Mouse (Mus musculus) kidney, postnatal 14 days (tissue): ENCODE measurements at regions not wholly inside any gene's neighbourhood (a gene's known extent, or its start where the extent isn't known, plus 50 kb on each side); places are given as distances from the start of the nearest gene placed in this dataset.
"Not testable (repeated sequence)": the region's sequence is repeated elsewhere in the genome, so short reads cannot be mapped to it uniquely, and the experiment has no call there.

ENCODE experiments used
- DNase-seq: peaks from one replicate; pipeline ENCODE4 v3.0.0; 2022; ENCODE audit warnings: mixed read lengths

DNA sequence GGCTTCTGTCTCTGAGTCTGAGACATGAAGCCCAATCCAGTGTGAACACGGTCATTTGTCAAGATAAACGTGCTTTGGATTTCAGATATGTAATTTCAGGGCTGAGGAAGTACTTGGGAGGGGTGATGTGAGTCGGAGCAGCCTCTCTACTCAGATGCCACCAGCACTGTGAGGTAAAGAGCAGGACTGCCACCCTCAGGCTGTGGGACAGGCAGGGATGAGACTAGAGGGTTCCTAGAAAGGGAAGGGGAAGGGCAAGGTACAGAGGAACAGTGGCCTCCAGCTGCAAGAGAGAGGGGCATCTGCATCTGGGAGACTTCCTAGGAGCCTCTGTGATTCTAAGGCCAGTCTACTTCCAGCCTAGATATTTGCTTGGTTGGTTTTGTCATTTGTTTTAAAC is 78.7 kb upstream of the Csrp2 start:
- peak; percentile 4 for DNase-seq

GRCm38 (mm10) chr10:110841670-110842069 is 77.9 kb upstream of the Csrp2 start:
- DNase-seq = no peak

DNA sequence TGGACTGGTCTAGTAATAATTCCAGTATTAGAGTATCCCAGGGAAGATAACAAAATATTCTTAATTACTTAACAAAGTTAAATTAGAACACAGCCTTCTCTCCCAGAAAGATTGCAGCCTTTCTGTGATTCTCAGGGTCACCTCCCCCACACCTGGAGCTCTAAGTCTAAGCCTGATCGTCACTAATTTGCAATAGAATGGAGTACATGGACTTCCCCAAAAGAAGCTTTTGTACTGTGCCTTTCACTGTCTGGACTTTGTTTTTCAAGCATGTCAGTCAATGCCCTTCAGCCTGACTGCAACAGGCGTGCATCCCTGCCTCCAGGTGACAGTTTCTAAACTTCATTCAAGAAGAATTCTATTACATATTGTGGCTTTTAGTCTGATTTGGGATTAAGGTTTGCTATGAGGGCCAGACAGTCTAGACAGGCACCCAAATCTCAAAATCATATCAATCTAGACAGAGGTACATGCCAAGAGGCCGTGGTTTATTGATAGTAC is 64.9 kb upstream of the Csrp2 start:
- DNase-seq = not testable (repeated sequence)

DNA sequence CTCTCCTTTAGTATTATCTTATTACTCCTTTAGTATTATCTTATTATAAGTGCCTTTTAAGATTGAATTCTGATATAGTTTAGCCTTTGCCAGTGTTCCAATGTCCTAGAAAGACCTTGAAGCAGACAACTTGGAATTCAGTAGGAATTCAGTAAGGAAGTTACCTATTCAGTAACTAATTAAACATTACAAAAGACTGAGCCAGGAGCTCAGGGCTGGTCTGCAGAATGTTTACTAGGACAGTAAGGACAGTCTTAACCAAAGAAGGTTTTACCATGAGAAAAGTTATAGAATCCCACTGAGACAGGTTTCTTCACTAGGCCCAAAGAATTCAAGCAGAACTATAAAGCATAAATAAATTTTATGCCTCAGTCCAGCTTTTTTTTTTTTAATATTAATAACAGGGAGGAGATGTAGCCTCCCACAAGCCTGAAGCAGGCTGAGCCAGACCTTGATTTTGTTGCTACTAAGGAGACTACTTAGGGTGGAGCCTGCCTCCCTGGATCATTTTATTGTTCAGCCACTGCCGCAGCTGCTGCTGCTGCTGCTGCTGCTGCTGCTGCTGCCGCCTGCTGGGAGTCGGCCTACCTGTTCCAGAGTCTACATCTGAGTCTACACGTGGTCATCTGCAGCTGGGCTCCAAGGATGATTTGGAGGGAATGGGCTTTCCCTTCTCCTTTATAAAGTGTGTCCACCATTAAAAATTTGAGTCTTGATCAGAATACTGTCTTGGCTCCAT is 63.8 kb upstream of the Csrp2 start:
- DNase-seq = peak; percentile 40

DNA sequence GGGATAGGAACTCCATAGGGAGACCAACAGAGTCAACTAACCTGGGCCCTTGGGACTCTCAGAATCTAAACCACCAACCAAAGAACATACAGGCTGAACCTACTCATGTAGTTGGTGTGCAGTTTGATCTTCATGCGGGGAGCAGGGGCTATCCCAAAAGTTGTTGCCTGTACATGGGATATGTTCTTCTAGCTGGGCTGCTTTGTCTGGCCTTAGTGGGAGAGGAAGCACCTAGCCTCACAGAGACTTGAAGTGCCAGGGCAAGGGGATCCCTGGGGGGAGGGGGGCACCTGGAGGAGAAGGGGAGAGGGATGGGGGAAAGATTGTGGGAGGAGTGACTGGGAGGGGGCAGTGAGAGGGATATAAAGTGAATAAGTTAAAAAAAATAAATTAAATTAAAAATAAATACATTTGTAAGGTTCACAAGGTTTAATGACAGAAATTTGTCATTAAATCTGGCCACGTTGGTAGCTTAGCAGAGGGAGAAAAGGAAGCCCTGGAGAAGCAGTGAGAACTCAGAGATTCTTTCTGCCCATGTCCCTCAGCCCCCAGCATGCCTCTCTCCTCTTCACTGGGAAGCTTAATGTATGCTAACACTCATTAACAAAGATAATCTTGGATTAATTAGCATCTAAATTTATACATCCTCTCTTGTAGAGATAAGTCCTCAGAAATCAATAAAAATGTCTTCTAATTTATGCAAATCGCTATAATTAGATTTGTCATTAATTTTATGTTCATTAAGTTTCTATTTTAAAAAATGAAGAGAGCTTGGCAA is 62.1 kb upstream of the Csrp2 start:
- no peak for DNase-seq

DNA sequence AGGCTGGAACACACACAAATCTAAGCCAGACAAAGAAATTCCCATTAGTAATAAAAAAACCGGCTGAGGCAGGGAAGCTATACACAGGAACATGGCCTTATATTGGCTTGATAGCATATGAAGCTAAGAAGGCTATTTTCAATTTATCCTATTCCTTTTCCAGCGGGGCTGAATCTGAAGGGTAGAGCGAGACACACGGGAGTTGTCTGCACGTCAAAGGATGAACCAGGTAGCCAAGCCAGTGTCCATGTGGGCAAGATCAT is 61.6 kb upstream of the Csrp2 start:
- DNase-seq = no peak

DNA sequence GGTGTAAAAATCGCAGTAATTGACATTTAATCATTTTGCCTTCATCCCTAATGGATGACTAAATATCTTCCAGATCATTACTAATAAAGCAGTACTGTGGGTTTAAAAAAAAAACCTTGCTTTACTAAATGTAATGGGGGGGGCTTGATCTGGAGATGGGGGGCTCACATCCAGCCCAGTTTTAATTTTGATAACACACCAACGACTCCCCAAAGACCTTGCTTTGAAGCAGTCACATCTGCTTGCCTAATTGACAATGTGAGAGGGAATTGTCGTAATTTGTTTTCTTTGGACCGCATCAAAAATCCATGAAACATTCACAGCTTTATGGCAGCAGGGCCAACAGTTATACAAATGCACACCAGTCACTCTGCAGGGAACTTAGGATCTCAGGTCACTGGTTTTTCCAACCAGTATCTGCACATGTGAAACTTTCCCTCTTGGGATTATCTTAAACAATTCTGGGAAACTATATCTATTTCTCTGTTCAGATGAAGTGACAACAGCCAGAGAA is 61.1 kb upstream of the Csrp2 start:
- peak; percentile 13 for DNase-seq

DNA sequence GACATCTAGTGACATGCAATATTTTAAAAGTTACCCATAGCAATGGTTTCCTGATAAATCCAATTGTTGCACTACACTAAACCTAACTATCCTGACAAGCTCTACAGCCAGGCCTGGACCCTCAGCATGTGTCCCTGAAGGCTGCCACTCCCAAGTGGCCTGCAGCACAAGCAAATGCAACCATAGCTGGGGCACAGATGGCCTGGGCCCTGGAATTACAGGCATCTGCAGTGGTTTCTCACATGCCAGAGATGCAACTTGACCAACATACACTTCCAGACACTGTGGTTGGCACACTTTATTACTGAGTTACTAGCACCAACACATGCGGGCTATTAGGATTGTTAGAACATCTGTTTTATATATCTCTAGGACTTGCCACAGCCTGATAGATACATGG is 60.3 kb upstream of the Csrp2 start:
- no peak for DNase-seq
